Mouse (Mus musculus) layer of hippocampus, adult 9-10 months (tissue): ENCODE results near the gene Zfhx3.

ENCODE experiments used
- DNase-seq: peaks from one replicate; pipeline ENCODE4 v3.0.0; 2022; ENCODE audit warnings: low spot score

The Zfhx3 gene

DNA sequence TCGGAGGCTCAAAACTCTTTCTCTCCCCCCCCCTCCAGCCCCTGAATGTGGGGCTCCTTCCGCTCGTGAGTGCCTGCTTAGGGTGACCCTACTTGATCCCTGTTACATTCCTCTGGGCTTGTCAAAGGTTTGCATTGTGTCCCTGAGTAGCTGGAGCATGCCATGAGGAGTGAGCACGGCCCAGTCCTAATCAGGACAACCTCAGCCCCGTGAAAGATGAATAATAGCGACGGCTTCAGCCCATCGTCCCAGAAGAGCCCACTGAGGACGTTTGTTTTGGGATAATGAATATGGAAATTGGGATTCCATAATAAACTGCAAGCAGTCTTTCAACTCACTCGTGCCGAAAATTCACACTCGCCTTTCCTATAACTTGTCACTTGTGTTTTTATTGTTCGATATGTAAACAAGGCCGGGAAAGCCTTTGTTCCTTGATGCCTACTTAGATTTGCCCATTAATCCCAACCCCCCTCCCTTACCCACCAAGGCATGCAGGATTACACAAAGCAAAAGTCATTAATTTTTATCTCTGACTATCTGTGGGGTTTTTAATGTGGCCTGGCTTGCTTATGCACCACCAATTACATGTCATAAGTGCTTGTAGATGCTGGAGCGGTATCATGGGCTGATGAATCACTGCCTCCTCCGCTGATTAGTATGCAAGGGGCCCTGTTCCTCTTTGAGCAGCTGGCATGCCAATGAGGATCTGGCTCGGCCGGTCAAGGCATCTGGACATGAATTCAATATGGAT, 512.3 kb downstream of the Zfhx3 start:
- DNase-seq = peak; percentile 32

DNA sequence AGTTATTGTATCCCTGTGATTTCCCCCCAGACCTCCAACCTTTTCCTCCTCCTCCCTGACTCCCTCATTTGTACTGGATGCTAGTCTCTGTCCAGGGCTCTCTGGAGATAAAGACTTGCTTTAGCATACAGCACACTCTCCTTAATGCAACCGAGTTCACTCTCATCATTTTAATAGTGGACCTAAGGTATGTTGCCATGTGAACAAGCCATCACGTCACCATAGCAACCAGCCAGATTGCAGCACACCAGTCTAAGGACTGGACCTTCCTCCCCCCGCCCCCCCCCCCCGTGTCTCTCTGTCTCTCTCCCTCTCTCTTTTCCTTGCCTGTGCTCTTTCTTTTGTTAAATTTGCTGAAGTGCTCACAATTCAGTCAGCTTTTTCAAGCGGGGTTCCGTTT, 524.2 kb downstream of the Zfhx3 start:
- DNase-seq = no peak

GRCm38 (mm10) chr8:108467172-108468035, 525.0 kb downstream of the Zfhx3 start:
- no peak for DNase-seq

- no peak for DNase-seq
These were observed 527.8 kb downstream of the Zfhx3 start for GRCm38 (mm10) chr8:108470269-108470668.

- DNase-seq = no peak
These were observed 532.1 kb downstream of the Zfhx3 start for GRCm38 (mm10) chr8:108474556-108474955.

DNA sequence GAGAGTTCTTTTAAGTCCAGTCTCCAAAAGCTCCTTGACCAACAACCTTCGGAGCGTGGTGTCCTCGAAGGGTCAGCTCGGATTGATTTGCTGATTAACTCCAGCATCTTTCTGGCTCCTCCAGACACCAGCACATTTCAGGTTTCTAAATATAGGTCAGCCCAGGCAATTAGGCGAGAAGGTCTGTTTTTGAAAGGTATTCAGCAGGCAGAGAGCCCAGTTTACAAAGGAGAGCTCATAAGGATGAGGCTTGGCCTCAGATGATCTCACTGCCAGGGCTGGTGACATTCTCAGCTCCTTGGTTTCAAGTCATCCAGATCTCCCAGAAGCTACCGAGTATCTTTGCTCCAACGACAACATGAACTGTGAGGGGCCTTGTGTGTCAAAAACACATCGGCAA, 535.7 kb downstream of the Zfhx3 start:
- no peak for DNase-seq

GRCm38 (mm10) chr8:108480141-108480540, 537.7 kb downstream of the Zfhx3 start:
- DNase-seq = no peak

DNA sequence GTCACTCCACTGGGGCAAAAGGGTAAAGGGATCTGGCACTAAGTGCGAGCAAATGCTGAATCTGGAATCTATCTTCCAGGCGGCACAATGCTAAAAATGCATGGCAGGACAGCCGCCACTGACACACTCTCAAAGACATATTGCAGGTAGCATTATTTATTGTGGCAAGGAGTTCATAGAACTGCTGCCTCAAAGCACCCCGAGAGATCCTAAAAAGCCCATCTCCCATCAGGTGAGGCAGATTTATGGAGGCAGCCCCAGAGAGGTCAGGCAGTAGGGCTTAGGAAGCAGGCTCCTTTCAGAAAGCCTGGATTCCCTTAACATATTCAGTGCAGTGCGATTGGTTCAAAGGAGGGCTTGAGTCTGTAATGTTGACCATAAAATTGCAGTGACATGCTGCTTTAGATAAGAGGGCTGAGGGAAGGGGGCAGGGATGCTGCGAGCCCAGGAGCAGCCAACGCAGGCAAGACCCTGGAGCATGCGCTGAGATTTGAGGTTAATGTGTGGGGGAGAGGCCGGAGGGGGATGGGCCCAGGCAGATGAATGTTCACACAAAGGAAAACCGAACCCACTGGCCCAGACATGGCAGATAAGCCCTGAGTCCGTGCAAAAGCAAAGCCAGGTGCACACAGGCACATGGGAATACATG, 538.8 kb downstream of the Zfhx3 start:
- DNase-seq = no peak

- no peak for DNase-seq
These were observed 553.7 kb downstream of the Zfhx3 start for GRCm38 (mm10) chr8:108496101-108496500.

DNA sequence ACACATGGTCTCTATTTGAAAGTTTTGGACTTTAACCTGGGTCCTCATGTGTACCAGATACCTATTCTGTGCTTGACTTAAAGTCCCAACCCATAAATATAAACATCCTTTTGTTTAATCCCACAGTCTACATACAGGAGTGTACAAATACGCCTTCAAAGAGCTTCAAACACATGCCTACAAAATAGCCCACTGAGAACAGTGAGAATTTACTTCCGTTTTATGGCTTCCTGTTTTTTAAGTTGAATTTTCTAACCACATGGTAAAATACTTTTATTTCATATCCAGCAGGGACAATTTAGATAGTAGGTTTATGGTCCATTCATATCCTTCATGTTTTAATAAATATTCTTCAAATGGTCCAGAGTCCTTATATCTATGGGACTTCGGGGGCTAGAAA, 564.3 kb downstream of the Zfhx3 start:
- no peak for DNase-seq

GRCm38 (mm10) chr8:108507769-108508168, 565.3 kb downstream of the Zfhx3 start:
- DNase-seq = no peak

DNA sequence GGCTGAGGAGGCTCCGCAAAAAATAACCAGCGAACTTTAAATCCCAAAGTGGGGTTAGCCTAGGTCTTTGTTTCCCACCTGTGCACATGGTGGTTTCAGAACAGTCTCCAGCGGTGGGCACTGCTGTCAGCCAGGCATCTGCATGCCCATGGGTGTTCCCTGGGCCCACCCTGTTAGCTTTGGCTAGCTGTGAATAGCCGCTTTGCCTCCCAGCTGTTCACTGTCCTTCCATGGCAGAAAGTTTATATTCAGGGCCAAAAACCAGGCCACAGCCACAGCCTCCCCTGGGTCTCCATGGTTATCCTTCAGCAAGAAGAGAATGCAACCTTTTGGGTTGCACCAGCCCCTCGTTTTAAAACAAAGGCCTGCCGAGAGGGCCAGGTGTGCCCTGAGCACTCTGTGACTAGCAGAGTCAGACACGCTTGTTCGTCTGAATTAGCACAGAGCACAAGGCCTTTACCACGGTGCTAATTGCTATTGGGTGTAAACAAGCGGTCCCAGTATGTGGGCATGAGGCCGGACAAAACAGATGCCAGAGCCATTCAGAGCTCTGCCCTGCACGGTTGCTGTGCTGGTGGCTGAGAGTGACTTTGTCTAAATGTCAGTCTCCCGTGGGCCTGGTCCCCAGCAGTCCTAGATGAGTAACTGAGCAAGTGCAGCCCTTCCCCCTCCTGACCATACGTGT, 568.3 kb downstream of the Zfhx3 start:
- no peak for DNase-seq

DNA sequence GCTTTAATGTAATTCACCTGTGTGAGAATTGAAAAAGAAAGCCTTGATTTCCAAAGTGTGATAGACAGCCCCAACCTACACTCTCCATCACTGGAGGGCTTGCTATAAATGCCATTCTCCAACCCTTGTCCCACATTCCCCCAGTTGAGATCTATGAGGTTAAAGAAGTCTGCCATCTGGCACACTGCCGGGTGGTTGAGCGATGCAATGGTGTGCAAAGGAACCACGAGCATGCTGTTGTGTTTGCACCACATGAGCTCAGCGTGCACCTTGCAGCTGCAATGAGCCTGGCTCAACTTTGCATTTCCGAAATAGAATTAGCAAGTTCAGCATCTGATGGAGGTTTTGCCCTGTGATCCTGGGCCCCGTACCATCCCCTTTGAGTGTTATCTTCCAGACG, 575.7 kb downstream of the Zfhx3 start:
- no peak for DNase-seq

DNA sequence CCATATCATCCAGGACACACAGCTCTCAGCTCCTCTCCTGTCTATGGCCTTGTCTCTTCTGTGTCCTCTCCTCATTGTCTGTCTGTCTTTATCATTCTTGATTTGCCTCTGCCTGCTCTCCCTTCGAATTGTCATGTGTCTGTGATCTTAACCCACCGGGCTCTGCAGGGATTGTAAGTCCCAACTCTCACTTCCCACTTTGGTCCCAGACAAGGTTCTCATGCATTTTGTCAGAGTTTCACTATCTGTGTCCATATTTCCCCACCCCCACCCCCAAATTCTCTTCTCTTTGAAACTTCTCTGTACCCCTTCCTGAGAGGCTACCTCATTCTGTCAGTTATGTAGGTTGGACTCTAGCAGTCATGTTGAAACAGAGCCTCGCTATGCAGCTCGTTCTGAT, 579.6 kb downstream of the Zfhx3 start:
- no peak for DNase-seq

GRCm38 (mm10) chr8:108529421-108529820, 587.0 kb downstream of the Zfhx3 start:
- DNase-seq = no peak

- DNase-seq = no peak
These were observed 592.9 kb downstream of the Zfhx3 start for GRCm38 (mm10) chr8:108535121-108535876.

GRCm38 (mm10) chr8:108536186-108536585, 593.7 kb downstream of the Zfhx3 start:
- DNase-seq = no peak

GRCm38 (mm10) chr8:108536911-108537351, 594.5 kb downstream of the Zfhx3 start:
- no peak for DNase-seq

- no peak for DNase-seq
These were observed 595.5 kb downstream of the Zfhx3 start for GRCm38 (mm10) chr8:108537686-108538551.

- DNase-seq = no peak
These were observed 596.6 kb downstream of the Zfhx3 start for GRCm38 (mm10) chr8:108538929-108539555.
